Mouse (Mus musculus): Measurements from ENCODE around the gene Arpc3.

Arpc3 gene

GRCm38 (mm10) chr5:122399871-122400270, 8.2 kb downstream of the Arpc3 start:
- DNase-seq (ENCODE audit: low read depth, low spot score) = no peak

- no peak for DNase-seq (ENCODE audit: low read depth, low spot score)
Measured at GRCm38 (mm10) chr5:122400628-122401302, 9.1 kb downstream of the Arpc3 start.

- DNase-seq (ENCODE audit: low read depth, low spot score) = peak; percentile 82
Measured at GRCm38 (mm10) chr5:122401303-122401640, 9.6 kb downstream of the Arpc3 start.

- no peak for DNase-seq (ENCODE audit: low read depth, low spot score)
Measured at GRCm38 (mm10) chr5:122402160-122402559, 10.5 kb downstream of the Arpc3 start.

- DNase-seq (ENCODE audit: low read depth, low spot score) = no peak
Measured at GRCm38 (mm10) chr5:122402772-122403171, 11.1 kb downstream of the Arpc3 start.

- no peak for DNase-seq (ENCODE audit: low read depth, low spot score)
Measured at GRCm38 (mm10) chr5:122403362-122403761, 11.7 kb downstream of the Arpc3 start.

- no peak for DNase-seq (ENCODE audit: low read depth, low spot score)
Measured at GRCm38 (mm10) chr5:122405537-122405936, 13.9 kb downstream of the Arpc3 start.

GRCm38 (mm10) chr5:122409692-122410645, 18.3 kb downstream of the Arpc3 start:
- peak; percentile 74 for DNase-seq (ENCODE audit: low read depth, low spot score)

GRCm38 (mm10) chr5:122411892-122412291, 20.2 kb downstream of the Arpc3 start:
- no peak for DNase-seq (ENCODE audit: low read depth, low spot score)

GRCm38 (mm10) chr5:122412826-122413225, 21.1 kb downstream of the Arpc3 start:
- DNase-seq (ENCODE audit: low read depth, low spot score) = no peak

GRCm38 (mm10) chr5:122414351-122414750, 22.7 kb downstream of the Arpc3 start:
- DNase-seq (ENCODE audit: low read depth, low spot score) = no peak

GRCm38 (mm10) chr5:122415465-122415864, 23.8 kb downstream of the Arpc3 start:
- no peak for DNase-seq (ENCODE audit: low read depth, low spot score)

GRCm38 (mm10) chr5:122420676-122421075, 29.0 kb downstream of the Arpc3 start:
- DNase-seq (ENCODE audit: low read depth, low spot score) = peak; percentile 74

GRCm38 (mm10) chr5:122421271-122422068, 29.8 kb downstream of the Arpc3 start, which contains the start of gene Anapc7:
Gene Anapc7, plus strand, starts transcription at chr5:122421693.
- no peak for DNase-seq (ENCODE audit: low read depth, low spot score)

- peak; percentile 91 for DNase-seq (ENCODE audit: low read depth, low spot score)
Measured at GRCm38 (mm10) chr5:122422071-122422964, 30.6 kb downstream of the Arpc3 start.

- DNase-seq (ENCODE audit: low read depth, low spot score) = no peak
Measured at GRCm38 (mm10) chr5:122423083-122423482, 31.4 kb downstream of the Arpc3 start.

- DNase-seq (ENCODE audit: low read depth, low spot score) = no peak
Measured at GRCm38 (mm10) chr5:122425550-122425949, 33.9 kb downstream of the Arpc3 start.

- peak; percentile 75 for DNase-seq (ENCODE audit: low read depth, low spot score)
Measured at GRCm38 (mm10) chr5:122430036-122430775, 38.5 kb downstream of the Arpc3 start.

GRCm38 (mm10) chr5:122431221-122431620, 39.5 kb downstream of the Arpc3 start:
- no peak for DNase-seq (ENCODE audit: low read depth, low spot score)

- DNase-seq (ENCODE audit: low read depth, low spot score) = peak; percentile 66
Measured at GRCm38 (mm10) chr5:122434541-122434940, 42.9 kb downstream of the Arpc3 start.

All from ZHBTc4 (cell line).